Mouse (Mus musculus): Measurements from ENCODE around the gene Cyp39a1. TPM values are rescaled to one million over a fixed set of nuclear protein-coding genes. Genes with fewer than 3 reads are reported as not detected.
A peak's percentile ranks its signal among the peaks of the same experiment; 100 is the strongest.

Cyp39a1 gene
- polyA plus RNA-seq, 1 experiment from 2014 or later = 63.7 TPM

GRCm38 (mm10) chr17:43640825-43641224, 26.4 kb upstream of the Cyp39a1 start:
- H3K9ac ChIP-seq (ENCODE audit: low read length) = no peak overlapping the region
- peaks cover 11% of the 10 kb centered on the region; the same call in 1 of the 2 replicates for H3K9me3 ChIP-seq (replicated peaks; ENCODE audit: control insufficient read depth, low read length)
- no peaks in the 10 kb centered on the region for H3K27me3 ChIP-seq (ENCODE audit: control insufficient read depth, insufficient read depth, low read length)
- 53% methylated on average over 1 of the region's 1 CpGs for WGBS
- no peak overlapping the region for H3K4me2 ChIP-seq (ENCODE audit: low read depth, low read length)
- H3K36me3 ChIP-seq (ENCODE audit: control insufficient read depth, insufficient read depth) = no peaks in the 10 kb centered on the region
- no peak overlapping the region for H3K4me3 ChIP-seq (ENCODE audit: low read length)
- H3K4me1 ChIP-seq (ENCODE audit: control insufficient read depth, insufficient read depth, low read length) = peaks cover 17% of the 10 kb centered on the region
- no peak overlapping the region for H3K27ac ChIP-seq (ENCODE audit: low read length)
- ATAC-seq (replicated peaks; ENCODE audit: extremely low read depth, insufficient read depth, low FRiP score) = no peak

DNA sequence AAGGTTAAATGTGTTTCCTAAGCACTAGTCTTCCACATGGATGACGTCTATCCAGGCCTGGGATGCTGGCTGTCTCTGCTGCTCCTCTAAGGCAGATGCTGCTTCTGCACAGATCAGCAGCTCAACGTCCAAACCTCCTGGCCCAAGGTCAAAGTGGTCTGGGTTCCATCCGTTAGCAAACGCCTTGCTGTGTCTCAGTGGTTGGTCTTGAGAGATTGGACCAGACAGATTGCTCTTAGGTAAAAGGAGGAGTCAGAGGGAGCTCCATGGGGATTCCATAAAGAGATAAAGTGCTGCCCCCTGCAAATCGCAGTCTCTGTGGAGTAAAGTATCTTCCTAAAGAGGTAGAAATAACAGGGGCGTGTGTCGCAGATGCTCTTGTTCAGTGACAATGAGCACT, 24.0 kb upstream of the Cyp39a1 start:
- Histone ChIP-seq H3K9me3 (replicated peaks; ENCODE audit: control insufficient read depth, low read length) (0 out of 2 replicates have a peak, but pooled peaks cover 3% of the 10 kb centered on the region), H3K36me3 (ENCODE audit: control insufficient read depth, insufficient read depth) (peaks cover 3% of the 10 kb centered on the region; the same call in 1 of the 2 replicates), H3K9ac (ENCODE audit: low read length) (no peak overlapping the region), H3K27ac (ENCODE audit: low read length) (no peak overlapping the region), H3K4me3 (ENCODE audit: low read length) (no peak overlapping the region), H3K4me2 (ENCODE audit: low read depth, low read length) (no peak overlapping the region), H3K27me3 (ENCODE audit: control insufficient read depth, insufficient read depth, low read length) (no peaks in the 10 kb centered on the region), H3K4me1 (ENCODE audit: control insufficient read depth, insufficient read depth, low read length) (peaks cover 21% of the 10 kb centered on the region)
- WGBS = 69% methylated on average over 7 of the region's 7 CpGs
- no peak for ATAC-seq (replicated peaks; ENCODE audit: extremely low read depth, insufficient read depth, low FRiP score)

GRCm38 (mm10) chr17:43644375-43644774, 22.9 kb upstream of the Cyp39a1 start:
- peak overlapping the region; percentile 70 for H3K27ac ChIP-seq (ENCODE audit: low read length)
- H3K27me3 ChIP-seq (ENCODE audit: control insufficient read depth, insufficient read depth, low read length) = no peaks in the 10 kb centered on the region
- H3K4me3 ChIP-seq (ENCODE audit: low read length) = no peak overlapping the region
- peak overlapping the region; percentile 43 for H3K4me2 ChIP-seq (ENCODE audit: low read depth, low read length)
- ATAC-seq (replicated peaks; ENCODE audit: extremely low read depth, insufficient read depth, low FRiP score) = peak; percentile 84
- peak overlapping the region; percentile 46; the same call in 1 of the 2 replicates for H3K9ac ChIP-seq (ENCODE audit: low read length)
- H3K4me1 ChIP-seq (ENCODE audit: control insufficient read depth, insufficient read depth, low read length) = peaks cover 21% of the 10 kb centered on the region
- 0 out of 2 replicates have a peak, but pooled peaks cover 3% of the 10 kb centered on the region for H3K9me3 ChIP-seq (replicated peaks; ENCODE audit: control insufficient read depth, low read length)
- peaks cover 3% of the 10 kb centered on the region; the same call in 1 of the 2 replicates for H3K36me3 ChIP-seq (ENCODE audit: control insufficient read depth, insufficient read depth)
- 14% methylated on average over 7 of the region's 7 CpGs for WGBS

GRCm38 (mm10) chr17:43645136-43645535, 22.1 kb upstream of the Cyp39a1 start:
- no peak for ATAC-seq (replicated peaks; ENCODE audit: extremely low read depth, insufficient read depth, low FRiP score)
- H3K27me3 ChIP-seq (ENCODE audit: control insufficient read depth, insufficient read depth, low read length) = no peaks in the 10 kb centered on the region
- peaks cover 21% of the 10 kb centered on the region for H3K4me1 ChIP-seq (ENCODE audit: control insufficient read depth, insufficient read depth, low read length)
- H3K4me3 ChIP-seq (ENCODE audit: low read length) = no peak overlapping the region
- no peak overlapping the region for H3K9ac ChIP-seq (ENCODE audit: low read length)
- no peak overlapping the region for H3K4me2 ChIP-seq (ENCODE audit: low read depth, low read length)
- peaks cover 3% of the 10 kb centered on the region; the same call in 1 of the 2 replicates for H3K36me3 ChIP-seq (ENCODE audit: control insufficient read depth, insufficient read depth)
- 87% methylated on average over 3 of the region's 3 CpGs for WGBS
- H3K27ac ChIP-seq (ENCODE audit: low read length) = peak overlapping the region; percentile 70; the same call in 1 of the 2 replicates
- H3K9me3 ChIP-seq (replicated peaks; ENCODE audit: control insufficient read depth, low read length) = 0 out of 2 replicates have a peak, but pooled peaks cover 3% of the 10 kb centered on the region

DNA sequence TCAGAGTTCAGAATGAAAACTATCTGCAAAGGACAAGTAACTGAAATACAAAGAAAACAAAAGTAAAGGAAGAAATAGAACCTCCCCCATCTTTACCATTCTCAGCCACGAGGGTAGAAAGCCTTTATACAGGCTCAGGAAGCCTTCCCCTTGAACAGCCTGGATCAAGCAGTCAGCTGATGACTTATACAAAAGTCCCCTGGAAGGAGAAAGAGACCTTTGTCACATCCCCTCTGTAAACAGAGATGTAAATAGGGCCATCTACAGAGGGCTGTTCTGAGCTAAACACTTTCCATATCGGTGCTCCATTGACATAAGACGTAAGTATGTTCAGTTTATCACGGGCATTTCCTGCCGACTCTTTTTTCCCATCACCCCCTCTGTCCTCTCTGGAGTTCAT, 20.3 kb upstream of the Cyp39a1 start:
- Histone ChIP-seq H3K9me3 (replicated peaks; ENCODE audit: control insufficient read depth, low read length) (no peaks in the 10 kb centered on the region), H3K4me1 (ENCODE audit: control insufficient read depth, insufficient read depth, low read length) (peaks cover 21% of the 10 kb centered on the region), H3K4me2 (ENCODE audit: low read depth, low read length) (no peak overlapping the region), H3K36me3 (ENCODE audit: control insufficient read depth, insufficient read depth) (peaks cover 3% of the 10 kb centered on the region; the same call in 1 of the 2 replicates), H3K9ac (ENCODE audit: low read length) (no peak overlapping the region), H3K27me3 (ENCODE audit: control insufficient read depth, insufficient read depth, low read length) (no peaks in the 10 kb centered on the region), H3K27ac (ENCODE audit: low read length) (no peak overlapping the region), H3K4me3 (ENCODE audit: low read length) (no peak overlapping the region)
- WGBS = 48% methylated on average over 5 of the region's 5 CpGs
- ATAC-seq (replicated peaks; ENCODE audit: extremely low read depth, insufficient read depth, low FRiP score) = no peak

- Histone ChIP-seq H3K27me3 (ENCODE audit: control insufficient read depth, insufficient read depth, low read length) (no peaks in the 10 kb centered on the region), H3K36me3 (ENCODE audit: control insufficient read depth, insufficient read depth) (peaks cover 3% of the 10 kb centered on the region; the same call in 1 of the 2 replicates), H3K9ac (ENCODE audit: low read length) (no peak overlapping the region), H3K4me3 (ENCODE audit: low read length) (no peak overlapping the region), H3K4me2 (ENCODE audit: low read depth, low read length) (no peak overlapping the region), H3K27ac (ENCODE audit: low read length) (no peak overlapping the region), H3K4me1 (ENCODE audit: control insufficient read depth, insufficient read depth, low read length) (peaks cover 11% of the 10 kb centered on the region), H3K9me3 (replicated peaks; ENCODE audit: control insufficient read depth, low read length) (no peaks in the 10 kb centered on the region)
- WGBS = 76% methylated on average over 10 of the region's 10 CpGs
- no peak for ATAC-seq (replicated peaks; ENCODE audit: extremely low read depth, insufficient read depth, low FRiP score)
These were observed 17.4 kb upstream of the Cyp39a1 start for GRCm38 (mm10) chr17:43649641-43650436.

DNA sequence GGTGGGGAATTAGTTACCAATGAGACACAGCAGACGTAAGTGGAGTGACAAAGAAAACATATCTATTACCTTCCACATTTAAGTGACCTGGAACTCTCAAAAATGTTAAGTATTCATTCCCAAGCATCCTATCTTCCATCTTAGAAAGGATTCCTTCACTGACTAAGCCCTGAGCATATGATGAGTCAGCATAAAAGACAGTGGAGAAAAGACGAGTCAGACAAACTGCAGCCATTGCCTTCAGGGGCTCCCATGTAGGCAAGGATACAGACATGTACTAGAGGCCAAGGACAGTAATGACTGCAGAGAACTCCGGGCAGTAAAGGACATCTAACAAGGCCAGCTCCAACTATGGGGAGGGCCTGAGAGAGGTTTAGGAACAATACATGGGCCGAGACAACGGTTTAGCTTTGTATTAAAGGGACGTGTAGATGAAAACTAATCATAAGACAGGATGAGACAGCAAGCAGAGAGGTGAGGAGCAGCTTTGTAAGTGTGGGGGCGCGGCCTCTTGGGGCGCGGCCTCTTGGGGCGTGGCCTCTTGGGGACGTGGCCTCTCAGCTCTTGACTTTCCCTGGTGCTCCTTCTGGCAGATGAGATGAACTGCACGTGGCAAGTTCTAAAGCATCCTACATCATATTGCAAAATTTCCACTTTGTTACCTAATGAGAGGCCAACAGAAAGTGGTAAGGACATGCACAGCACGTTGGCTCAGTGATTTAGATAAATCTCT, 15.7 kb upstream of the Cyp39a1 start:
- H3K4me3 ChIP-seq (ENCODE audit: low read length) = no peak overlapping the region
- H3K9ac ChIP-seq (ENCODE audit: low read length) = no peak overlapping the region
- H3K27ac ChIP-seq (ENCODE audit: low read length) = no peak overlapping the region
- WGBS = 67% methylated on average over 14 of the region's 14 CpGs
- H3K36me3 ChIP-seq (ENCODE audit: control insufficient read depth, insufficient read depth) = peaks cover 3% of the 10 kb centered on the region; the same call in 1 of the 2 replicates
- H3K9me3 ChIP-seq (replicated peaks; ENCODE audit: control insufficient read depth, low read length) = no peaks in the 10 kb centered on the region
- ATAC-seq (replicated peaks; ENCODE audit: extremely low read depth, insufficient read depth, low FRiP score) = no peak
- no peak overlapping the region for H3K4me2 ChIP-seq (ENCODE audit: low read depth, low read length)
- peaks cover 4% of the 10 kb centered on the region for H3K4me1 ChIP-seq (ENCODE audit: control insufficient read depth, insufficient read depth, low read length)
- no peaks in the 10 kb centered on the region for H3K27me3 ChIP-seq (ENCODE audit: control insufficient read depth, insufficient read depth, low read length)

DNA sequence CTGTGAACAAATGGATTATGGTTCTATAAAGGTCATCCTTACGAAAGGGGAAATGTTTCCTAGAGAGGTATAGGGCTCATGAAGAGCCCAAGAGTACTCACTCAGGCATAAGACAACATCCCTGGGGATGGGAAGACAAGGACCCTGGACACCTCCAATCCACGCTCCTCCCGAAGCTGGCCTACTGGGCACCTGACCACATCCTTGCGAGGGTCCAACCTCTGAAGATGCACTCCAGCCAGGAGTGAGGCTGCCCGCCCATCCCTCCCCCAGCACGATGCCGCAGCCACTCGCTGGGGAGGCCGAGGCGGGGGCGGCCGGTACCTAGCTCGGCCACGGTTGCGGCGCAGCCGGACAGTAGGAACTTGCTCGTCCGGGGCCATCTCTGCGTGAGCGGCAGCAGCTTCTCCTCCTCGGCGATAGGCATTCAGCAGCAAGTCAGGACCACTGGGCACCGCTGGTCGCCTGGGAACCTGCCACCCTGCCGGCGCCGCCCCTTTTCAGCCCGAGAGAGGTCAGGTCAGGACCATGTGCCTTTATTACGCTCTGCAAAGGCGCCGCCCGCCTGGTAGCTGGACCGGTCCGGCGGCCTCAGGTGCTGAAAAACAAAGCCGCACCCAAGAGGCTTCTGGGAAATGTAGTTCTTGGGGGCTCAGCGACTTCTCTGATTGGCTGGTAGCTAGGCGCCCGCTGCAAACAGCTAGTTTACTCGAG, 492 bp upstream of the Cyp39a1 start, which contains the start of gene Slc25a27:
Slc25a27 (minus strand) TSS at position 639 of the 714 bp plus-strand sequence.
- 1% methylated on average over 41 of the region's 41 CpGs for WGBS
- H3K27me3 ChIP-seq (ENCODE audit: control insufficient read depth, insufficient read depth, low read length) = no peaks in the 10 kb centered on the region
- peaks cover 15% of the 10 kb centered on the region for H3K4me1 ChIP-seq (ENCODE audit: control insufficient read depth, insufficient read depth, low read length)
- H3K36me3 ChIP-seq (ENCODE audit: control insufficient read depth, insufficient read depth) = no peaks in the 10 kb centered on the region; the same call in 1 of the 2 replicates
- no peaks in the 10 kb centered on the region for H3K9me3 ChIP-seq (replicated peaks; ENCODE audit: control insufficient read depth, low read length)
- H3K4me2 ChIP-seq (ENCODE audit: low read depth, low read length) = peak within 1 kb of the TSS; percentile 93
- H3K27ac ChIP-seq (ENCODE audit: low read length) = peak within 1 kb of the TSS; percentile 74
- peak; percentile 97 for ATAC-seq (replicated peaks; ENCODE audit: extremely low read depth, insufficient read depth, low FRiP score)
- peak within 1 kb of the TSS; percentile 88 for H3K9ac ChIP-seq (ENCODE audit: low read length)
- peak within 1 kb of the TSS; percentile 82 for H3K4me3 ChIP-seq (ENCODE audit: low read length)

All from heart, embryonic 16.5 days (tissue).